Mouse (Mus musculus) ES-E14 (cell line): ENCODE measurements around the gene Cacybp. TPM values are rescaled to one million over a fixed set of nuclear protein-coding genes. Genes with fewer than 3 reads are reported as not detected.

Source experiments
- DNase-seq: peaks from one replicate; pipeline ENCODE4 v3.0.0-alpha.2; 2013; ENCODE audit warnings: low read depth, low spot score
- H3K27ac ChIP-seq: 2 replicates; pipeline ENCODE4 v1.5.1; 2012; ENCODE audit warnings: low read depth, mild to moderate bottlenecking, low read length, moderate library complexity, mixed read lengths; ENCODE audit not compliant: poor library complexity, insufficient read depth, severe bottlenecking
- H3K36me3 ChIP-seq: 2 replicates; pipeline ENCODE4 v1.6.1; 2012; ENCODE audit warnings: mild to moderate bottlenecking, low read length, moderate library complexity, mixed read lengths; ENCODE audit not compliant: control insufficient read depth, poor library complexity, insufficient read depth, severe bottlenecking
- H3K4me1 ChIP-seq, 2 experiments: fragments of 150-350 bp in 1 of 2; sonication (generic) in 1 of 2; 2 replicates each; pipeline ENCODE4 v1.6.1; 2012; ENCODE audit warnings: low read length in 2 of 2, mild to moderate bottlenecking in 1 of 2, mixed read lengths in 1 of 2; ENCODE audit not compliant: control insufficient read depth in 2 of 2, insufficient read depth in 2 of 2, poor library complexity in 1 of 2
- H3K4me3 ChIP-seq, 2 experiments: fragments of 150-350 bp in 1 of 2; sonication (generic) in 1 of 2; 2 replicates each; pipeline ENCODE4 v1.5.1; 2012; ENCODE audit warnings: low read length in 2 of 2, low read depth in 1 of 2, mild to moderate bottlenecking in 1 of 2, mixed read lengths in 1 of 2; ENCODE audit not compliant: insufficient read depth in 1 of 2, poor library complexity in 1 of 2, severe bottlenecking in 1 of 2
- H3K9ac ChIP-seq: 2 replicates; pipeline ENCODE4 v1.6.1; 2012; ENCODE audit warnings: low read depth, mild to moderate bottlenecking, low read length, mixed read lengths; ENCODE audit not compliant: poor library complexity, insufficient read depth, severe bottlenecking
- H3K9me3 ChIP-seq: fragments of 150-350 bp; sonication (generic); 2 replicates; pipeline ENCODE4 v1.6.1; 2012; ENCODE audit warnings: low read depth, mild to moderate bottlenecking, low read length; ENCODE audit not compliant: control insufficient read depth, insufficient read depth
- CHD2 ChIP-seq: IDR thresholded peaks from 2 replicates; pipeline ENCODE4 v1.6.1; 2014; ENCODE audit warnings: mild to moderate bottlenecking, low read depth, low read length, inconsistent platforms
- HCFC1 ChIP-seq: IDR thresholded peaks from 2 replicates; pipeline ENCODE4 v1.6.1; 2012; ENCODE audit warnings: low read length, inconsistent platforms, borderline replicate concordance; ENCODE audit not compliant: insufficient read depth
- MAFK ChIP-seq: IDR thresholded peaks from 2 replicates; pipeline ENCODE4 v1.6.1; 2014; ENCODE audit warnings: mild to moderate bottlenecking, low read depth, low read length, inconsistent platforms; ENCODE audit not compliant: insufficient read depth
- ZC3H11A ChIP-seq: IDR thresholded peaks from 2 replicates; pipeline ENCODE4 v1.6.1; 2012; ENCODE audit warnings: low read depth, mild to moderate bottlenecking, inconsistent platforms, low read length, borderline replicate concordance
- ZNF384 ChIP-seq: IDR thresholded peaks from 2 replicates; pipeline ENCODE4 v1.6.1; 2012; ENCODE audit warnings: low read depth, low read length, inconsistent platforms
- in situ Hi-C, 2 experiments: fragments of 600-800 bp; cut with MboI; formaldehyde crosslinking; loops; one replicate each; pipeline ENCODE4 v1.15.1; 2025; ENCODE audit warnings: low sequenced_read_pairs in 2 of 2, inconsistent platforms in 1 of 2; ENCODE audit not compliant: unreplicated experiment in 2 of 2
- total RNA-seq: library from RNA; depleted of rRNA; stranded (reverse); fragments of 300-350 nt; gene quantifications from 2 replicates; pipeline ENCODE4 v1.2.3, GENCODE M21; 2012; rRNA removed

Cacybp gene
- total RNA-seq, 1 experiment, result 184 TPM

- Histone ChIP-seq H3K9ac (no peak overlapping the region), H3K4me3 (no peak overlapping the region), H3K27ac (no peak overlapping the region), H3K4me1 (no peaks in the 10 kb centered on the region), H3K36me3 (no peaks in the 10 kb centered on the region), H3K9me3 (no peaks in the 10 kb centered on the region)
- no peak for DNase-seq
- in situ Hi-C loops, result no loop called here
- TF ChIP-seq CHD2 (no peak), ZNF384 (no peak), MAFK (no peak), ZC3H11A (no peak), HCFC1 (no peak)
These were observed 35.8 kb downstream of the Cacybp start for GRCm38 (mm10) chr1:160176903-160177302.

GRCm38 (mm10) chr1:160166600-160166999 is 46.1 kb downstream of the Cacybp start:
- Histone ChIP-seq H3K4me1 (no peaks in the 10 kb centered on the region), H3K9ac (no peak overlapping the region), H3K9me3 (no peaks in the 10 kb centered on the region), H3K4me3 (no peak overlapping the region), H3K27ac (no peak overlapping the region), H3K36me3 (no peaks in the 10 kb centered on the region)
- in situ Hi-C loops, result no loop called here
- DNase-seq, result no peak
- TF ChIP-seq ZC3H11A, result no peak
- TF ChIP-seq ZNF384, result no peak
- no peak for TF ChIP-seq HCFC1
- no peak for TF ChIP-seq MAFK
- TF ChIP-seq CHD2, result no peak

- no peaks in the 10 kb centered on the region for H3K4me1 ChIP-seq
- H3K9me3 ChIP-seq, result no peaks in the 10 kb centered on the region
- no peak overlapping the region for H3K9ac ChIP-seq
- TF ChIP-seq ZC3H11A (no peak), CHD2 (no peak), MAFK (no peak), HCFC1 (no peak), ZNF384 (no peak)
- H3K36me3 ChIP-seq, result no peaks in the 10 kb centered on the region
- H3K4me3 ChIP-seq, result no peak overlapping the region
- no peak for DNase-seq
- no peak overlapping the region for H3K27ac ChIP-seq
- in situ Hi-C loops, result no loop called here
These were observed 54.5 kb downstream of the Cacybp start for GRCm38 (mm10) chr1:160158190-160158589.

- in situ Hi-C loops, result no loop called here
- Histone ChIP-seq H3K9me3 (no peaks in the 10 kb centered on the region), H3K27ac (no peak within 1 kb of the TSS), H3K4me1 (no peaks in the 10 kb centered on the region), H3K36me3 (no peaks in the 10 kb centered on the region), H3K9ac (no peak within 1 kb of the TSS), H3K4me3 (no peak within 1 kb of the TSS)
- TF ChIP-seq MAFK, result no peak
- no peak for TF ChIP-seq HCFC1
- DNase-seq, result no peak
These were observed 59.2 kb downstream of the Cacybp start, which contains the start of gene Tnn for GRCm38 (mm10) chr1:160153480-160153879. Gene Tnn (minus strand): TSS chr1:160153580.

Other genes starting within 250 kb of the Cacybp start
- gene 4930523C07Rik, start 168.5 kb downstream of the Cacybp start, total RNA-seq, result 0.45 TPM in 1 of 2 replicates, not detected in the other
- gene Tnn, start 59.3 kb downstream of the Cacybp start, total RNA-seq, result 0.11 and 0.18 TPM in 2 replicates
- 70.3 and 71.6 TPM in 2 replicates for gene Mrps14, start 17.7 kb downstream of the Cacybp start, total RNA-seq